In the genomic region with DNA sequence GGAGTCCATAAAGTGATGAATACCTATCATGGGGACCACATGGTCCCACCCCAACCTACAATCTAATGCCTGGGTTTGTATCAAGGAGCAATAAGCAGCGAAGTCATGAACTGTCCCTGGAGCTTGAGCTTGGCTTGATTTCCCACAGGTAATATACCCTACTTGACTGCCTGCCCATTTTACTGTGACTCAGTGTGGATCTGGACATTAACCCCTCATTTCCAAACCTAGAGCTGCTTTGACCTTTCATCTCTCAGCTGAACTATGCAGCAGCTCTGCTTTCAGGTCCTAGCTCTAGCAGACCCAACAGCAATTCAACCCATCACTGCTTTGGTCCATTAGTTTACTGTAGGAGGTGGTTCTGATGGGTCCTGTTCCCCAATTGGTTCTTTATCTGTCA, we compare ENCODE assay signal across 26 mouse cellular contexts. TPM values are rescaled to one million over a fixed set of nuclear protein-coding genes. Genes with fewer than 3 reads are reported as not detected.
DNase-seq lines count a peak whose midpoint lies in the region; ATAC-seq and TF ChIP-seq lines count a peak whose summit lies in the region.
"Had no signal": no experiment of that assay in that cellular context is flagged by ENCODE, and none has a peak within 500 bp of the region (broad histone marks: within the 10 kb centered on the region; RNA-seq: fewer than 3 reads in every experiment).

No protein-coding gene starts in this region.

- H3K27ac ChIP-seq in kidney, adult 2 months (ENCODE audit: insufficient read depth, low read depth, low read length) = no peak overlapping the region
- no peak overlapping the region for H3K27ac ChIP-seq in kidney, embryonic 14.5 days (ENCODE audit: low read depth, low read length)
- no peak overlapping the region for H3K27ac ChIP-seq in forebrain, embryonic 16.5 days (ENCODE audit: low read length)
- H3K27ac ChIP-seq: embryonic facial prominence, embryonic 15.5 days; forebrain, embryonic 10.5 days; heart, embryonic 10.5 days; heart, embryonic 15.5 days; hindbrain, embryonic 10.5 days; hindbrain, embryonic 14.5 days had no signal

- no peak for TF ChIP-seq POLR2A in kidney, adult 2 months (IDR thresholded peaks at IDR 0.05; ENCODE audit: low read depth, low read length)

- no peaks in the 10 kb centered on the region for H3K27me3 ChIP-seq in kidney, adult 2 months (replicated peaks; ENCODE audit: control insufficient read depth, insufficient read depth, low read length)
- no peaks in the 10 kb centered on the region for H3K27me3 ChIP-seq in kidney, embryonic 14.5 days (ENCODE audit: control insufficient read depth, insufficient read depth, low read length)
- no peaks in the 10 kb centered on the region for H3K27me3 ChIP-seq in forebrain, embryonic 16.5 days (replicated peaks; ENCODE audit: control insufficient read depth, insufficient read depth, low read length)
- H3K27me3 ChIP-seq: embryonic facial prominence, embryonic 15.5 days; heart, embryonic 15.5 days had no signal

- H3K9ac ChIP-seq in kidney, embryonic 14.5 days (ENCODE audit: low read depth, low read length) = no peak overlapping the region
- no peak overlapping the region for H3K9ac ChIP-seq in forebrain, embryonic 16.5 days (replicated peaks; ENCODE audit: low read depth, low read length)
- H3K9ac ChIP-seq: embryonic facial prominence, embryonic 15.5 days; heart, embryonic 15.5 days; hindbrain, embryonic 14.5 days had no signal

- peak; percentile 84 for DNase-seq in heart, adult 11 months
- no peak for DNase-seq in heart, postnatal 4 days
- DNase-seq in kidney, adult 2 months = peak; percentile 85
- peak; percentile 57 for DNase-seq in kidney, postnatal 10 days
- DNase-seq in right cerebral cortex, adult 18-20 months = no peak
- DNase-seq: adrenal gland, postnatal 10 days; B cell, adult 2 months; cerebellum, adult 11 months; cerebellum, adult 8-10 months; cerebellum, postnatal 14 days; embryo, embryonic 11 days; gastrocnemius, postnatal 36 days; heart, adult 18-20 months; heart, postnatal 14 days had no signal

- H3K4me1 ChIP-seq in kidney, adult 2 months (ENCODE audit: control insufficient read depth, insufficient read depth, low read length) = peaks cover 8% of the 10 kb centered on the region; the same call in 1 of the 2 replicates
- H3K4me1 ChIP-seq in kidney, embryonic 14.5 days (ENCODE audit: control insufficient read depth, insufficient read depth, low read length) = no peaks in the 10 kb centered on the region
- no peaks in the 10 kb centered on the region for H3K4me1 ChIP-seq in forebrain, embryonic 16.5 days (replicated peaks; ENCODE audit: control insufficient read depth, insufficient read depth, low read length)
- H3K4me1 ChIP-seq: embryonic facial prominence, embryonic 15.5 days; forebrain, embryonic 10.5 days; heart, embryonic 10.5 days; heart, embryonic 15.5 days; hindbrain, embryonic 10.5 days had no signal

- TF ChIP-seq CTCF in kidney, adult 2 months (conservative IDR thresholded peaks at IDR 0.05; ENCODE audit: insufficient read depth, insufficient read length, low read depth, low read length) = no peak

- no peak overlapping the region for H3K4me3 ChIP-seq in kidney, adult 2 months (ENCODE audit: insufficient read depth, low read depth, low read length)
- H3K4me3 ChIP-seq in kidney, embryonic 14.5 days (ENCODE audit: low read length) = no peak overlapping the region
- no peak overlapping the region for H3K4me3 ChIP-seq in forebrain, embryonic 16.5 days (replicated peaks; ENCODE audit: low read length)
- H3K4me3 ChIP-seq: embryonic facial prominence, embryonic 15.5 days; erythroblast, embryonic 14.5 days; forebrain, embryonic 10.5 days; heart, embryonic 10.5 days; heart, embryonic 15.5 days; hindbrain, embryonic 10.5 days had no signal

- no peaks in the 10 kb centered on the region for H3K9me3 ChIP-seq in kidney, embryonic 14.5 days (ENCODE audit: control insufficient read depth, low read length)
- no peaks in the 10 kb centered on the region for H3K9me3 ChIP-seq in forebrain, embryonic 16.5 days (ENCODE audit: control insufficient read depth, low read length)
- H3K9me3 ChIP-seq: embryonic facial prominence, embryonic 15.5 days; G1E; heart, embryonic 10.5 days; heart, embryonic 15.5 days had no signal

- H3K4me2 ChIP-seq in kidney, embryonic 14.5 days (replicated peaks; ENCODE audit: low read depth, low read length) = no peak overlapping the region
- no peak overlapping the region for H3K4me2 ChIP-seq in forebrain, embryonic 16.5 days (ENCODE audit: low read length)
- H3K4me2 ChIP-seq: embryonic facial prominence, embryonic 15.5 days; heart, embryonic 15.5 days; hindbrain, embryonic 14.5 days had no signal

- H3K36me3 ChIP-seq in kidney, adult 2 months (ENCODE audit: control insufficient read depth, insufficient read depth, low read length) = no peaks in the 10 kb centered on the region
- no peaks in the 10 kb centered on the region for H3K36me3 ChIP-seq in kidney, embryonic 14.5 days (ENCODE audit: control insufficient read depth, insufficient read depth, low read length)
- no peaks in the 10 kb centered on the region for H3K36me3 ChIP-seq in forebrain, embryonic 16.5 days (ENCODE audit: control insufficient read depth, insufficient read depth)
- H3K36me3 ChIP-seq: embryonic facial prominence, embryonic 15.5 days; forebrain, embryonic 10.5 days; heart, embryonic 10.5 days; heart, embryonic 15.5 days; hindbrain, embryonic 10.5 days had no signal

- WGBS in kidney, adult 2 months = 60% methylated on average over 1 of the region's 1 CpGs
- WGBS in kidney, embryonic 14.5 days = 86% methylated on average over 1 of the region's 1 CpGs
- WGBS in forebrain, embryonic 16.5 days = 78% methylated on average over 1 of the region's 1 CpGs

- no peak for ATAC-seq in kidney, embryonic 14.5 days (ENCODE audit: low FRiP score, low TSS enrichment)
- no peak for ATAC-seq in forebrain, embryonic 16.5 days
- ATAC-seq: CD4-positive, CD25-positive, alpha-beta regulatory T cell, adult 4 months; forebrain, embryonic 14.5 days had no signal

RNA-seq across cellular contexts. Expression of a gene that starts 9.4 kb away (rescaled TPM):
- total RNA-seq in heart, postnatal 4 days (2021) = 10 to 100 TPM; 10.2 to 10.6 TPM
- polyA plus RNA-seq in kidney, adult 2 months (2012; rRNA removed) = 8.5 and 12.6 TPM in 2 replicates
- 4.7 and 8.2 TPM in 2 replicates for polyA plus RNA-seq in kidney, embryonic 14.5 days (2014; fragmentation: Nextera tagmentation; extraction: Ambion mirVana)
- polyA plus RNA-seq in forebrain, embryonic 16.5 days (2015; fragmentation: Nextera tagmentation; extraction: Ambion mirVana) = 1.3 and 1.5 TPM in 2 replicates
- polyA plus RNA-seq: erythroblast, embryonic 14.5 days had no signal

Comparison
In these comparisons a context has a peak if more than half of its experiments do, and no peak if none do; other contexts are left out.
1. DNase-seq: peak in heart, adult 11 months (single experiment), kidney, adult 2 months (single experiment) and kidney, postnatal 10 days (single experiment); none in heart, postnatal 4 days (single experiment) and right cerebral cortex, adult 18-20 months (single experiment).